Mouse (Mus musculus): ENCODE data around the gene Soat2.

- TF ChIP-seq USF1 (IDR thresholded peaks at IDR 0.05; ENCODE audit: low read depth, low read length) (no peak), JUND (conservative IDR thresholded peaks at IDR 0.05; ENCODE audit: low read depth, low read length) (no peak), RAD21 (IDR thresholded peaks at IDR 0.05; ENCODE audit: low read depth, low read length) (peak; percentile 74), USF2 (conservative IDR thresholded peaks at IDR 0.05; ENCODE audit: low read depth, low read length) (no peak), NELFE (IDR thresholded peaks at IDR 0.05; ENCODE audit: low read depth, low read length) (no peak), CTCF (conservative IDR thresholded peaks at IDR 0.05 in 1 of 2, IDR thresholded peaks at IDR 0.05 in 1 of 2; ENCODE audit: low read depth in 2 of 2, low read length in 2 of 2) (peak; percentile 87 to 93), EP300 (IDR thresholded peaks at IDR 0.05; ENCODE audit: low read length) (no peak), RCOR1 (conservative IDR thresholded peaks at IDR 0.05; ENCODE audit: low read depth, low read length) (no peak), MAX (IDR thresholded peaks at IDR 0.05; ENCODE audit: low read length) (no peak), ZC3H11A (IDR thresholded peaks at IDR 0.05; ENCODE audit: low read depth, low read length) (no peak), ZMIZ1 (IDR thresholded peaks at IDR 0.05; ENCODE audit: low read depth, low read length) (no peak)
Measured at GRCm38 (mm10) chr15:102108651-102109525, 41.4 kb upstream of the Soat2 start.

All from CH12.LX (cell line).